Mouse (Mus musculus): ENCODE data around the gene Sec14l1. TPM values are rescaled to one million over a fixed set of nuclear protein-coding genes. Genes with fewer than 3 reads are reported as not detected.
A peak's percentile ranks its signal among the peaks of the same experiment; 100 is the strongest.
"Not testable (repeated sequence)": the region's sequence is repeated elsewhere in the genome, so short reads cannot be mapped to it uniquely, and the experiment has no call there.

The Sec14l1 gene
- polyA plus RNA-seq, 1 experiment = 49.2 TPM

DNA sequence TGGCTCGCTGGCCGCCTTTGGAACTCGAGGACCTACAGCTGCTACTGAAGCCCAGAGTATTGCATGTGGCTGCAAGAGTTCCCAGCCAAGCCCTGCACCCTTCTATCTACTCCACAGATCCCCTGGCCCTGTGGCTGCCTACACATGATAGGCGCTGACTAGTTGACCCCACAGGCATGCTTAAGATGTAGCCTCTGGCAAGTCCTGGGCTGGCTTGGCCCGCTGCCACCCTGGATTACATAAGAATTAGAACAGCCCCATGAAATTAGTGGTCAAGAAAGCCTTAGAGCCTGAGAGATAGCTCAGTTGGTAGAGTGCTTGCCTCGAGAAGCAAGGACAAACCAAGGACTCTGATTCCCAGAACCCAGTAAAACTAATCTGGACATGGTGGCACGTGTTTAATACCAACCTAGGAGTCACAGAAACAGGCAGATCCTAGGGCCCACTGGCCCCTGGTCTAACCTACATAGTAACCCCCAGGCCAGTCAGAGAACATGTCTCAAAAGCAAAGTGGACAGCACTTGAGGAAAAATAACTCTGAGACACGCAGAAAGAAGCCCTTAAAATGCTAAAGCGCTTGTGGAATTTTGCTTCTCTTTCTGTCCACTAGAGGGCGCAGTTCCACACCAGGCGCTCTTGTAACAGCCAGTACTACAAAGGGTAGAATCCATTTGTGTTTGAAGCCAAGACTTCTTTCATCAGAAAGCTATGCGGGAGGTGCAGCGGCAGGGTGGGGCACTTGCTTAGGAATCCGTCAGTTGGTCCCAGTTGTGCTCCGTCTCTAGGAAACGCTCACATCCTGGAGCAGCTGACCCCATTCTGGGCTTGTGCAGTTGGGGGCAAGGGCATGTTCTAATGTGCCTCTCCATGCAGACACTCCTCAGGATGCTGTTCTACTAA, 33.6 kb upstream of the Sec14l1 start:
- peak; percentile 64; the same call in 1 of the 2 replicates for TF ChIP-seq CTCF (IDR thresholded peaks at IDR 0.05; ENCODE audit: extremely low read depth, insufficient read length, insufficient replicate concordance, low read depth, low read length)
- no peak for TF ChIP-seq POLR2A (IDR thresholded peaks at IDR 0.05; ENCODE audit: low read depth, low read length)
- Histone ChIP-seq H3K4me1 (ENCODE audit: control insufficient read depth, insufficient read depth, insufficient read length, low read length) (peaks cover 17% of the 10 kb centered on the region; the same call in 1 of the 2 replicates), H3K27me3 (ENCODE audit: control insufficient read depth, insufficient read depth, low read length) (no peaks in the 10 kb centered on the region), H3K27ac (ENCODE audit: insufficient read depth, low read depth, low read length) (peak overlapping the region; percentile 54), H3K36me3 (ENCODE audit: control insufficient read depth, insufficient read depth, low read length) (peaks cover 27% of the 10 kb centered on the region), H3K4me3 (ENCODE audit: low read depth, low read length) (no peak overlapping the region)
- 22% methylated on average over 16 of the region's 16 CpGs for WGBS

DNA sequence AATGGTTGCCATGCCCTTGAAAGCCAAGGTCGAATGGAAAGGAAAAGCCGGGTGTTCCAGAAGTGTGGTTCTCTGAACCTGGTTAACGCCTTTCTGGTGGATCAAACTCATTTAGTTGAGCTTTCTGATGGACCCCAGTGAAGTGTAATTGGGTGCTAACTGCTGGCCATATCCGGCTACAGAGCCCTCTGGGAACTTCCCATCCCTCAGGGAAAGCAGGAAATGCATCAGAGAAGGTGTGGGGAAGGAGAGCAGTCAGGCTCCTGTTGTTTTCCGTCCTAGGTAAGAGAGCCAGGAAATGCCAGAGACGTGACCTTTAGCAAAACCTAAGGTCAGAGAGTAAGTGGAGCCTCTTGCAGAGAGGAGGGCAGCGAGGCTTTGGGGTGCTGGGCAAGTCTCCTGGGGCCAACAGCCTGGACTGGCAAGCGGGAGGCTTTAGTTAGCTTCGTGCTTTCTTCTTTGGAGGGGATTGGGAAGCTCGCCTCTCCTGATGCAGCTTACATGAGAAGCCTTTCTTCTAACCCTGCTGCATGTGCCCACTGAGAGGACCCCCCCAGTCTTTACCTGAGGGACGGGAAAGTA, 32.5 kb upstream of the Sec14l1 start:
- Histone ChIP-seq H3K27ac (ENCODE audit: insufficient read depth, low read depth, low read length) (peak overlapping the region; percentile 54), H3K4me1 (ENCODE audit: control insufficient read depth, insufficient read depth, insufficient read length, low read length) (peaks cover 22% of the 10 kb centered on the region; the same call in 1 of the 2 replicates), H3K4me3 (ENCODE audit: low read depth, low read length) (no peak overlapping the region), H3K36me3 (ENCODE audit: control insufficient read depth, insufficient read depth, low read length) (peaks cover 27% of the 10 kb centered on the region), H3K27me3 (ENCODE audit: control insufficient read depth, insufficient read depth, low read length) (no peaks in the 10 kb centered on the region)
- 77% methylated on average over 11 of the region's 11 CpGs for WGBS
- TF ChIP-seq POLR2A (IDR thresholded peaks at IDR 0.05; ENCODE audit: low read depth, low read length) = no peak
- no peak for TF ChIP-seq CTCF (IDR thresholded peaks at IDR 0.05; ENCODE audit: extremely low read depth, insufficient read length, insufficient replicate concordance, low read depth, low read length)

DNA sequence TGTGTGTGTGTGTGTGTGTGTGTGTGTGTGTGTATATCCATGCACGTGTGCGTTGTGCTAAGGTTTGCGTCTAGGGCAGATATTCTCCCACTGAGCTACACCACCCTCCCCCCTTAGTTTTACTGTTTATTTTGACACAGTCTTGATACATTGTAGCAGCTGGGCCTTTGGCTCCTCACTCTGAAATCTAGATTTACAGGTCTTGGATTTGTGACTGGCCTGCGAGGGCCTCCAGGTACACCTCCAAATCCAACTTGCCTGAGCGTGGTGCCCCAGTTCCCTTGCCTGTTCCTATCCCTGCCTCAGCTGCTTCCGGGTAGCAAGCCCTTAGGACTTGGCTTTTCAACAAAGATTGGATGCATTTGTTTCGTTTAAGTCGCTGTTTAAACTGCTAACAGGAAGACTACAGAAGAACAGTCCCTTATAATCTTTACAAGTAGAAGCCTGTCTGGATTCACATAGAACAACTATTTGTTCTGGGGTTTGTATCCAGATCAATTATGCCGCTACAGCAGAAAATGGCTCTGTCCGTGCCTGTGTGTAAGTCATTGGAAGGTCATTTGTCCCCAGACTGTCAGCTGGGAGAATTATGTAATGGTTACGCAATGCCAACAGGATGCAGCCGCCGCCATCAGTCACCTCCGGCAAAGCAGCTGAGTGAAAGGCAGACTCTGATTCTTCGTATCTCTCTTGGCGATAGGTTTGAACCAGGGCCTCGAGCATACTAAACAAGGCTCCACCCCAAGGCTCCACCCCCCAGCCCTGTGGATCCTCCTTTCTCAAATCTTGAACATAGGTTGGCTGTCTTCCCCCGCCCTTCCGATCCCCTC, 31.7 kb upstream of the Sec14l1 start:
- TF ChIP-seq POLR2A (IDR thresholded peaks at IDR 0.05; ENCODE audit: low read depth, low read length) = no peak
- no peak for TF ChIP-seq CTCF (IDR thresholded peaks at IDR 0.05; ENCODE audit: extremely low read depth, insufficient read length, insufficient replicate concordance, low read depth, low read length)
- Histone ChIP-seq H3K4me3 (ENCODE audit: low read depth, low read length) (no peak overlapping the region), H3K27me3 (ENCODE audit: control insufficient read depth, insufficient read depth, low read length) (no peaks in the 10 kb centered on the region), H3K4me1 (ENCODE audit: control insufficient read depth, insufficient read depth, insufficient read length, low read length) (peaks cover 20% of the 10 kb centered on the region; the same call in 1 of the 2 replicates), H3K36me3 (ENCODE audit: control insufficient read depth, insufficient read depth, low read length) (peaks cover 22% of the 10 kb centered on the region), H3K27ac (ENCODE audit: insufficient read depth, low read depth, low read length) (peak overlapping the region; percentile 54)
- 66% methylated on average over 19 of the region's 19 CpGs for WGBS

DNA sequence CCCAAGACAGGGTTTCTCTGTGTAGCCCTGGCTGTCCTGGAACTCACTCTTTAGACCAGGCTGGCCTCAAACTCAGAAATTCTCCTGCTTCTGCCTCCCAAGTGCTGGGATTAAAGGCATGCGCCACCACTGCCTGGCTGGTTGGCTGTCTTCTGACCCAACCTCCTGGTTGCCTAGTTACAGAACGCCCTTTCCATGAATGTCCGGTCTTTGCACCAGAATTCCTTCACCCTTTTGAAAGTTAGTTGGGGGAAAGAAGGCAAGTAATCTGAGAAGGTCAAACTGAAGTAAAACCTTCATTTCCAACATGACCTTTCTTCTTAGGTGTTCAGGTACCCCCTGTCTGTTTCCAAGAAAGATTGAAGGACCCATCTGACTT, 31.1 kb upstream of the Sec14l1 start:
- Histone ChIP-seq H3K4me1 (ENCODE audit: control insufficient read depth, insufficient read depth, insufficient read length, low read length) (peaks cover 24% of the 10 kb centered on the region; the same call in 1 of the 2 replicates), H3K36me3 (ENCODE audit: control insufficient read depth, insufficient read depth, low read length) (peaks cover 16% of the 10 kb centered on the region)
- WGBS = 96% methylated on average over 3 of the region's 3 CpGs
- not testable (repeated sequence) for H3K27ac ChIP-seq (ENCODE audit: insufficient read depth, low read depth, low read length); H3K27me3 ChIP-seq (ENCODE audit: control insufficient read depth, insufficient read depth, low read length); H3K4me3 ChIP-seq (ENCODE audit: low read depth, low read length)

DNA sequence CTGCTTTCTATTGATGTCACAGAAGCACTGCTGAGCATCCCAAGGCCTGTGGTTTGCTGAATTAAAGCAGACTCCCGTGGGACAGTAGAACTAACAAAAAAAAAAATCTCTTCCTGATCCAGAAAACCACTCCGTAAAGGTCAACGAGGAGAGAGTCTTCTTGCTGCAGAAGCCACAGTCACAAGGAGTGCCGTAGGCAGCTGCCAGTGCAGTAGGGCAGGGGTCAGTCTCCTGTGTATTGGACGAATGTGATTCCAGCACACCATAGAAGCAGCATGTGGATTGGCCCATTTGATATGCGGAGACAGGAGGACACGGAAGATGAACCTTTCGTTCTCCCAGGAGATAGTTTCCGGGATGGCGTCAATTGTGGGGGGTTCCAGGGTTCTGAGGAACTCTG, 28.8 kb upstream of the Sec14l1 start:
- H3K4me3 ChIP-seq (ENCODE audit: low read depth, low read length) = no peak overlapping the region
- peaks cover 34% of the 10 kb centered on the region for H3K4me1 ChIP-seq (ENCODE audit: control insufficient read depth, insufficient read depth, insufficient read length, low read length)
- H3K27me3 ChIP-seq (ENCODE audit: control insufficient read depth, insufficient read depth, low read length) = no peaks in the 10 kb centered on the region
- TF ChIP-seq CTCF (IDR thresholded peaks at IDR 0.05; ENCODE audit: extremely low read depth, insufficient read length, insufficient replicate concordance, low read depth, low read length) = no peak
- H3K36me3 ChIP-seq (ENCODE audit: control insufficient read depth, insufficient read depth, low read length) = no peaks in the 10 kb centered on the region
- 84% methylated on average over 10 of the region's 10 CpGs for WGBS
- 0 out of 2 replicates have a peak overlapping the region, but pooled peaks have one; percentile 25 for H3K27ac ChIP-seq (ENCODE audit: insufficient read depth, low read depth, low read length)

DNA sequence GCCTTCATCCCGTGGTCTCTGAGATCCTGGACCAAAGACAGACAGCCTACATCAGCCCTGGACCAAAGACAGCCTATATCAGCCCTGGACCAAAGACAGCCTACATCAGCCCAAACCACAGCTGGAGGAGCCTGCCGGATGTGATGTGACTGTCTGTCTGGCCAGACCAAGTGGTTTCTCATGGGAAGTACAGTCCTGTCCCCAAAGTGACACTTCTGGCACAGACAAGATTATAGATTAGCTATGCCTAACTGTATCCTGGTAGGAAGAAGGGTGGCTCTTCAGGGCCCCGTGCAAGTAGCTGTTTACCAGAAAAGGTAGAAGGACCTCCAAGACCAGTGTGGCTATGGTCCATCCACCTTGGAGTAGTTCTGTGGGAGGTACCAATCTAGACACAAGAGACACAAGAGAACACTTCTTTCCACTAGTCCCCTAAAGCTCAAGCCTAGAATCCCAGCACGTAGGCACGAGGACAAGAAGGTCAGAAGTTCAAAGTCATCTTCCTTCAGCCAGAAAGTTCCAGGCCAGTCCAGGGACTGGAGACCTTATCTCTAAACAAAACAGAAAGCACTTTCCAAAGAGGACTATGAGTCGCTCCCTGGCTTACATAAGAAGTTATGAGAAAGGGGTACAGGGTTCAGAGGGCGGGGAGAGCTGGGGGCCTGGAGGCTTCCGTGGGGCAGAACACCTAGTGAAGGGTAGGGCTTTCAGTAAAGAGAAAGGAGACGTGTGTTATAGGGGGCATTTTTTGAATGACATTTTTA, 27.8 kb upstream of the Sec14l1 start:
- peak overlapping the region; percentile 92 for H3K27ac ChIP-seq (ENCODE audit: insufficient read depth, low read depth, low read length)
- TF ChIP-seq CTCF (IDR thresholded peaks at IDR 0.05; ENCODE audit: extremely low read depth, insufficient read length, insufficient replicate concordance, low read depth, low read length) = no peak
- TF ChIP-seq POLR2A (IDR thresholded peaks at IDR 0.05; ENCODE audit: low read depth, low read length) = no peak; the same call in 1 of the 2 replicates
- WGBS = 29% methylated on average over 9 of the region's 9 CpGs

More for the DNA sequence above, 27.8 kb upstream of the Sec14l1 start:
- Histone ChIP-seq H3K36me3 (ENCODE audit: control insufficient read depth, insufficient read depth, low read length) (no peaks in the 10 kb centered on the region), H3K4me3 (ENCODE audit: low read depth, low read length) (no peak overlapping the region), H3K27me3 (ENCODE audit: control insufficient read depth, insufficient read depth, low read length) (no peaks in the 10 kb centered on the region), H3K4me1 (ENCODE audit: control insufficient read depth, insufficient read depth, insufficient read length, low read length) (peaks cover 34% of the 10 kb centered on the region)
